Mouse (Mus musculus) kidney, adult 2 months (tissue): Measurements from ENCODE around the gene Mybpc1.

ENCODE experiments used
- CTCF ChIP-seq: fragments of 200-500 bp; conservative IDR thresholded peaks from 2 replicates; pipeline ENCODE4 v1.5.1; 2011; ENCODE audit warnings: low read depth, mild to moderate bottlenecking, control low read depth, low read length, moderate library complexity, mixed read lengths; ENCODE audit not compliant: insufficient read depth, insufficient read length
- POLR2A ChIP-seq: fragments of 200-500 bp; IDR thresholded peaks from one replicate; pipeline ENCODE4 v1.6.1; 2011; ENCODE audit warnings: low read depth, low read length, control low read depth

GRCm38 (mm10) chr10:88626176-88626575, 21.2 kb upstream of the Mybpc1 start:
- TF ChIP-seq POLR2A (no peak), CTCF (no peak)
